Mouse (Mus musculus): ENCODE data around the gene Lhb. TPM values are rescaled to one million over a fixed set of nuclear protein-coding genes. Genes with fewer than 3 reads are reported as not detected.

Gene Lhb
- polyA plus RNA-seq, 1 experiment, result not detected

GRCm38 (mm10) chr7:45434203-45435015, 13.8 kb downstream of the Lhb start, which contains the start of gene Gys1:
Gene Gys1, plus strand, starts transcription at chr7:45434844.
- H3K4me1 ChIP-seq (ENCODE audit: control insufficient read depth, insufficient read depth, low read length), result peaks cover 20% of the 10 kb centered on the region
- TF ChIP-seq CTCF (IDR thresholded peaks at IDR 0.05; ENCODE audit: low read depth, low read length) (peak; percentile 51), POLR2A (IDR thresholded peaks at IDR 0.05; ENCODE audit: borderline replicate concordance, low read depth, low read length) (no peak)
- peak within 1 kb of the TSS; percentile 81 for H3K4me3 ChIP-seq (ENCODE audit: insufficient read depth, low read length)
- H3K27ac ChIP-seq (ENCODE audit: insufficient read depth, low read depth, low read length), result peak within 1 kb of the TSS; percentile 31

- peaks cover 20% of the 10 kb centered on the region for H3K4me1 ChIP-seq (ENCODE audit: control insufficient read depth, insufficient read depth, low read length)
- TF ChIP-seq POLR2A (IDR thresholded peaks at IDR 0.05; ENCODE audit: borderline replicate concordance, low read depth, low read length) (no peak), CTCF (IDR thresholded peaks at IDR 0.05; ENCODE audit: low read depth, low read length) (no peak)
- H3K4me3 ChIP-seq (ENCODE audit: insufficient read depth, low read length), result peak overlapping the region; percentile 81
- peak overlapping the region; percentile 31 for H3K27ac ChIP-seq (ENCODE audit: insufficient read depth, low read depth, low read length)
These were observed 14.4 kb downstream of the Lhb start for GRCm38 (mm10) chr7:45435038-45435437.

DNA sequence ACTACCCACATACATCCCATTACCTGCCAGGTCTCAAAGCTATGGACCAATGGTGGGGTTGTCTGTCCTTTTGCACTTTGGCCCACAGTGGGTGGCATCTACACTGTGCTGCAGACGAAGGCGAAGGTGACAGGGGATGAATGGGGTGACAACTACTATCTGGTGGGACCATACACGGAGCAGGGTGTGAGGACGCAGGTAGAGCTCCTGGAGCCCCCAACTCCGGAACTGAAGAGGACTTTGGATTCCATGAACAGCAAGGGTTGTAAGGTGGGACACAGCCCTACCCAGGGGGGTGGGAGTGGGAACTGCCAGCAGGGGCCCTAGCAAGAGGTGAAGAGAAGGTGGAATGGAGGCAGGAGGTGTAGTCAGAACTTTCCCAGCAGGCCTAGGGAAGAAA, 15.8 kb downstream of the Lhb start:
- no peak overlapping the region for H3K27ac ChIP-seq (ENCODE audit: insufficient read depth, low read depth, low read length)
- H3K4me3 ChIP-seq (ENCODE audit: insufficient read depth, low read length), result no peak overlapping the region
- peaks cover 20% of the 10 kb centered on the region for H3K4me1 ChIP-seq (ENCODE audit: control insufficient read depth, insufficient read depth, low read length)
- no peak for TF ChIP-seq CTCF (IDR thresholded peaks at IDR 0.05; ENCODE audit: low read depth, low read length)
- TF ChIP-seq POLR2A (IDR thresholded peaks at IDR 0.05; ENCODE audit: borderline replicate concordance, low read depth, low read length), result no peak

DNA sequence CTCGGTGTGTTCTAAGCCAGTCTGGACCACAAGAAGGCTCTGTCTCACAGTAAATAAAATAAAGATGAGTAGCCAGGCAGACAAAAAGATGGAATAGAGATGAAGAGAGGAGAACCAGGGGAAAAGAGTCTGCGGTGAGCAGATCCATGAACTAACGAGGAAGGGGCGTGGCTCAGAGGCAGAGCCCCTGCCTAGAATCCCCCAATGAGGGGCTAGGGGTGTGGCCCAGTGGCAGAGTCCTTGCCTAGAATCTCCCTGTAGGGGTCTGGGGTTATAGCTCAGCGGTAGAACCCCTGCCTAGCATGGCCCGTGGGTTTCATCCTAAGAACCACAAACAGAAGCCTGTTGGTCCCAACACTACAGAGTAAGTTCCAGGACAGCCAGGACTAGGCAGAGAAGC, 16.4 kb downstream of the Lhb start:
- H3K4me1 ChIP-seq (ENCODE audit: control insufficient read depth, insufficient read depth, low read length), result peaks cover 20% of the 10 kb centered on the region
- H3K27ac ChIP-seq (ENCODE audit: insufficient read depth, low read depth, low read length), result no peak overlapping the region
- no peak for TF ChIP-seq CTCF (IDR thresholded peaks at IDR 0.05; ENCODE audit: low read depth, low read length)
- no peak for TF ChIP-seq POLR2A (IDR thresholded peaks at IDR 0.05; ENCODE audit: borderline replicate concordance, low read depth, low read length)

DNA sequence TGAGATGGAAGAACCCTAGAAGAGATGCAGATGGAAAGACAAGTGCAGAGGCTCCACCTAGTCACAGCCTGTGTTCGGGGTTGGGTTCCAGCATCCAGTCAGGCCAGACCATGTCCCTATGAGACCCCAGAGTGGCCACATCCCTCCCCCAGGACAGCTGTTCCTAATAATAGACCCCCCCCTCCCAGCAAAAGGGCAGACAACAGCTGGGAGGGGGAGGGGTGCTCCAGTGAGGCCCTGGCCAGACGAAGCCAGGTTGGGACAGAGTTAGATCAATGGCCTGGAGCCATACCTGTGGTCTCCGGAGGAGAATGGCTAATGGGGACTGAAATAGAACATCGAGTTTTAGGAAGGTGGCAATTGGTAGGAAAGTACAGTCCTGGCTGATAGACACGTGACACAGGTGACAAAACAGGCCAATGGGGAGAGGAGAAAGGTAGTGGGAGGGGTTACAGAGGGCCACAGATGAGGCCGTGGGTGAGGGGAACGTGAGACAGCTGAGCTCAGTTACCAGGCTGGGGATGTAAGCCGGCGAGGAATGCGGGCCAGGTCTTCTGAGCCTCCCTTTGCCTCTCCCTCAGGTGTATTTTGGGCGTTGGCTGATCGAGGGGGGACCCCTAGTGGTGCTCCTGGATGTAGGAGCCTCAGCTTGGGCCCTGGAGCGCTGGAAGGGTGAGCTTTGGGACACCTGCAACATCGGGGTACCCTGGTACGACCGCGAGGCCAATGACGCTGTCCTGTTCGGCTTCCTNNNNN, 17.1 kb downstream of the Lhb start, which contains the start of gene Ruvbl2:
Ruvbl2 (minus strand) TSS at position 576 of the 756 bp plus-strand sequence.
- H3K27ac ChIP-seq (ENCODE audit: insufficient read depth, low read depth, low read length), result no peak within 1 kb of the TSS

More for the DNA sequence above, 16.4 kb downstream of the Lhb start:
- H3K4me3 ChIP-seq (ENCODE audit: insufficient read depth, low read length), result no peak overlapping the region

DNA sequence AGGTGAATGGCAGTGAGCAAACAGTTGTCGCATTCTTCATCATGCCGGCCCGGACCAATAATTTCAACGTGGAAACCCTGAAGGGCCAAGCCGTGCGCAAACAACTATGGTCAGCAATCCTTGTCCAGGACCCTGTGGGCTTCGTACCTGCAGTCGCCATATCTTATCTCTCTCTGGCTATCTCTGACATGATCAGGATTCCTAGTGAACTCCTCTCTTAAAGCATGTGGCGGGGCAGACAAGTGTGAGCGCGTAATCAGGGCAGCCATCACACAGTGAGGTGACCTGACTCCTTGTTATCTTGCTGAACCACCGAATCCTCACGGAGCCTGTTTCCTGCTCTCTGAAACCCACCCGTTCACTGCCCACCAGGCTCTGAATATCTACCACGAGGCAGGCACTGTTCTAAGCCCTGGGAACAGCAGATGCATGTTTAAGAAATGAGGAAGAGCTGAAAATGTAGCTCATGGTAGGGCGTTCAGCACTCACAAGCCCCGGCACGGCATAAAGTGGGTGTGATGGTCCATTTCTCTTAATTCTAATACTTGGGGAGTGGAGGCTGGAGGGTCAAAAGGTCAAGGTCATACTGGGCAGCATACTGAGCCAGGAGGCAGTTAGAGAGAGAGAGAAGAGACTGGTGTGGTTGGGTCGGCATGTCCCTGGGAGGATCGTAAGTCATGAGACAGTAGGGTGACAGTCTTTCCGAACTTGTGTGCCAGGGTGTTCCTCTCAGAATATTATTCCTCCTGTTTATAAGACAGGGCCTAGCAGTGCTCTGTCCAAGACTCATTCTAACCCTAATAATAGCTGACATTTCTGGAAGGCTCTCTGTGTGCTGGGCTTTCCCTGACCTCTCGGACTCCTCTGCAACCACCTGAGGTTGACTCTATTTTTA, 23.2 kb downstream of the Lhb start:
- Histone ChIP-seq H3K27ac (ENCODE audit: insufficient read depth, low read depth, low read length) (no peak overlapping the region), H3K4me3 (ENCODE audit: insufficient read depth, low read length) (no peak overlapping the region), H3K4me1 (ENCODE audit: control insufficient read depth, insufficient read depth, low read length) (no peaks in the 10 kb centered on the region)
- TF ChIP-seq CTCF (IDR thresholded peaks at IDR 0.05; ENCODE audit: low read depth, low read length) (no peak), POLR2A (IDR thresholded peaks at IDR 0.05; ENCODE audit: borderline replicate concordance, low read depth, low read length) (no peak)

More for the DNA sequence above, 17.1 kb downstream of the Lhb start, which contains the start of gene Ruvbl2:
- Histone ChIP-seq H3K4me3 (ENCODE audit: insufficient read depth, low read length) (no peak within 1 kb of the TSS), H3K4me1 (ENCODE audit: control insufficient read depth, insufficient read depth, low read length) (peaks cover 15% of the 10 kb centered on the region)
- TF ChIP-seq CTCF (IDR thresholded peaks at IDR 0.05; ENCODE audit: low read depth, low read length) (no peak), POLR2A (IDR thresholded peaks at IDR 0.05; ENCODE audit: borderline replicate concordance, low read depth, low read length) (no peak)

GRCm38 (mm10) chr7:45446589-45446988, 26.0 kb downstream of the Lhb start:
- no peak for TF ChIP-seq POLR2A (IDR thresholded peaks at IDR 0.05; ENCODE audit: borderline replicate concordance, low read depth, low read length)
- Histone ChIP-seq H3K4me1 (ENCODE audit: control insufficient read depth, insufficient read depth, low read length) (no peaks in the 10 kb centered on the region), H3K27ac (ENCODE audit: insufficient read depth, low read depth, low read length) (no peak overlapping the region), H3K4me3 (ENCODE audit: insufficient read depth, low read length) (no peak overlapping the region)

DNA sequence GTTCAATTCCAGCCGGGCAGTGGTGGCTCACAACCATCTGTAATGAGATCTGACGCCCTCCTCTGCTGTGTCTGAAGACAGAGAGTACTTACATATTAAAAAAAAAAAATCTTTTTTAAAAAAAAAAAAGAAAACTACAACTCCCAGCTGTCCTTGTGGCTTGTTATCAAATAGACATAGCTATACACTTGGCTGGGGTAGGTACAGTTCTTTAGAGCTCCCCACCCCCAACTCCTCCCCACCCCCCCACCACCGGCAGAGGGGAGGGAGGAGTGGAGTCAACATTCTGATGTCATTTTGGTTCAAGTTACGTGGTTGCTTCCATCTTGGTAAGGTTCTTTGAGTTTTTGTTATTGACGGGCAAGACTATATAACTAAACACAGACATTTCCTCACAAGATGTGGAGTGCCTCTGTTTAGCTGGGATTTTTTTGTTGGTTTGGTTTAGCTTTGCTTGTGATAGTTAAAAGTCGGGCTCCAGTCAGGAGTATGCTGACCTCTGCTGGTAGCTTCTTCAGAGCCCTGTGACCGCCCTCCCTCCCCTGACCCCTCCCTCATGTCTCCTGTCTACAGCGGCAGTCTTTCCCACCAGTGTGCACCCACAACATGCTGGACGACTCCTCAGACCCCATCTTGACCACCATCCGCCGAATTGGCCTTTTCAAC, 26.8 kb downstream of the Lhb start:
- H3K4me1 ChIP-seq (ENCODE audit: control insufficient read depth, insufficient read depth, low read length), result no peaks in the 10 kb centered on the region
- TF ChIP-seq POLR2A (IDR thresholded peaks at IDR 0.05; ENCODE audit: borderline replicate concordance, low read depth, low read length), result no peak
- TF ChIP-seq CTCF (IDR thresholded peaks at IDR 0.05; ENCODE audit: low read depth, low read length), result peak; percentile 9; the same call in 1 of the 2 replicates
- no peak overlapping the region for H3K4me3 ChIP-seq (ENCODE audit: insufficient read depth, low read length)
- no peak overlapping the region for H3K27ac ChIP-seq (ENCODE audit: insufficient read depth, low read depth, low read length)

GRCm38 (mm10) chr7:45449974-45450373, 29.4 kb downstream of the Lhb start:
- H3K27ac ChIP-seq (ENCODE audit: insufficient read depth, low read depth, low read length), result no peak overlapping the region
- no peaks in the 10 kb centered on the region for H3K4me1 ChIP-seq (ENCODE audit: control insufficient read depth, insufficient read depth, low read length)
- no peak overlapping the region for H3K4me3 ChIP-seq (ENCODE audit: insufficient read depth, low read length)
- no peak for TF ChIP-seq POLR2A (IDR thresholded peaks at IDR 0.05; ENCODE audit: borderline replicate concordance, low read depth, low read length)
- TF ChIP-seq CTCF (IDR thresholded peaks at IDR 0.05; ENCODE audit: low read depth, low read length), result no peak
